Mouse (Mus musculus) lung, adult 2 months (tissue): Measurements from ENCODE around the gene Dapp1.

ENCODE experiments used
- CTCF ChIP-seq: fragments of 200-500 bp; IDR thresholded peaks from 2 replicates; pipeline ENCODE4 v1.5.1; 2011; ENCODE audit warnings: mild to moderate bottlenecking, low read length, control low read depth; ENCODE audit not compliant: insufficient read depth
- POLR2A ChIP-seq: fragments of 200-500 bp; IDR thresholded peaks from 2 replicates; pipeline ENCODE4 v1.6.1; 2011; ENCODE audit warnings: low read depth, mild to moderate bottlenecking, control low read depth, low read length, borderline replicate concordance; ENCODE audit errors: extremely low read depth

DNA sequence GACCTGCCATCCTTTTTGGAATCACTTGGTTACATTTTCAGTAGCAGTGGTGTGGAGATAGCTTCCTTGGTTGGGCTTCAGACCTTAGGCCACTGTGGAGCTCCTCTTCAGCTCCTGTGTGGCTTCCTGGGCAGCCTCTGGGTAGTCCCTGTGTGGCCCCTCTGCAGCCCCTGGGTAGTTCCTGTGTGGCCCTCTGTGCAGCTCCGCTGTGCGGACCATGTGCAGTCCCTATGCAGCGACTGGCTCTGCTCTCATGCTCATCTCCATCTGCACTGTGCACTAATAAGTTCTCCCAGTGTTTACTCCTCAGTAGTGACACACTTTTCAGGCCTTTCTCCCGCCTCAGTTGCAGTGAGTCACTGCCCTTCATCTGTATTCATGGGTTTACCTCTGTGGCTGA lies 89.2 kb downstream of the Dapp1 start:
- TF ChIP-seq CTCF (no peak), POLR2A (no peak)
